ENCODE assay signal across 8 mouse cellular contexts in genomic region chr8:104443125-104443679, GRCm38 (mm10). TPM values are rescaled to one million over a fixed set of nuclear protein-coding genes. Genes with fewer than 3 reads are reported as not detected.
DNase-seq lines count a peak whose midpoint lies in the region; ATAC-seq and TF ChIP-seq lines count a peak whose summit lies in the region.

No protein-coding gene starts in this region.

- ATAC-seq in heart, embryonic 11.5 days (replicated peaks; ENCODE audit: insufficient number of reproducible peaks, low FRiP score, low TSS enrichment), result no peak
- no peak for ATAC-seq in G1E (ENCODE audit: extremely low read depth, insufficient number of reproducible peaks, low FRiP score, poor library complexity, severe bottlenecking)
- no peak for ATAC-seq in heart, postnatal 0 days (ENCODE audit: insufficient read depth, low read depth)
- ATAC-seq in midbrain, embryonic 11.5 days (ENCODE audit: low FRiP score), result peak; percentile 51; the same call in 1 of the 2 replicates

- peak overlapping the region; percentile 83 for H3K4me2 ChIP-seq in heart, embryonic 11.5 days
- H3K4me2 ChIP-seq in heart, postnatal 0 days (ENCODE audit: low read depth, low read length), result peak overlapping the region; percentile 82
- H3K4me2 ChIP-seq in midbrain, embryonic 11.5 days, result no peak overlapping the region; the same call in 1 of the 2 replicates

- H3K27ac ChIP-seq in heart, embryonic 11.5 days (ENCODE audit: low read depth, low read length), result 0 out of 2 replicates have a peak overlapping the region, but pooled peaks have one; percentile 86
- H3K27ac ChIP-seq in heart, postnatal 0 days (ENCODE audit: low read depth), result peak overlapping the region; percentile 93; the same call in 1 of the 2 replicates
- H3K27ac ChIP-seq in midbrain, embryonic 11.5 days (ENCODE audit: low read depth, low read length), result no peak overlapping the region

- H3K4me3 ChIP-seq in heart, embryonic 11.5 days (ENCODE audit: low read depth, low read length), result peak overlapping the region; percentile 94
- H3K4me3 ChIP-seq in G1E (ENCODE audit: low read depth, low read length), result peak overlapping the region; percentile 99
- peak overlapping the region; percentile 71 for H3K4me3 ChIP-seq in heart, postnatal 0 days (ENCODE audit: low read depth, low read length)
- peak overlapping the region; percentile 95 for H3K4me3 ChIP-seq in midbrain, embryonic 11.5 days (ENCODE audit: low read depth, low read length)

- TF ChIP-seq EP300 in heart, postnatal 0 days (IDR thresholded peaks at IDR 0.05; ENCODE audit: low read depth), result no peak

- intact Hi-C loops in heart, postnatal 36 days (cut with DNase I), result loop anchor here (2.0 to 5.0 kb wide), 4 partner anchors 36 to 191 kb away; partner anchors contain the start of genes Car7, Cklf and Nae1

- peaks cover 16% of the 10 kb centered on the region for H3K36me3 ChIP-seq in heart, embryonic 11.5 days (ENCODE audit: control insufficient read depth, insufficient read depth, low read length)
- peaks cover 33% of the 10 kb centered on the region for H3K36me3 ChIP-seq in G1E (replicated peaks)
- H3K36me3 ChIP-seq in heart, postnatal 0 days (replicated peaks; ENCODE audit: control insufficient read depth, insufficient read depth, low read length), result peaks cover 24% of the 10 kb centered on the region
- H3K36me3 ChIP-seq in midbrain, embryonic 11.5 days (ENCODE audit: control insufficient read depth, insufficient read depth, low read length), result peaks cover 5% of the 10 kb centered on the region; the same call in 1 of the 2 replicates

- H3K9me3 ChIP-seq in heart, embryonic 11.5 days (replicated peaks; ENCODE audit: control insufficient read depth, low read length), result no peaks in the 10 kb centered on the region
- no peaks in the 10 kb centered on the region for H3K9me3 ChIP-seq in G1E (replicated peaks)
- no peaks in the 10 kb centered on the region for H3K9me3 ChIP-seq in heart, postnatal 0 days (replicated peaks; ENCODE audit: control insufficient read depth, low read length)
- H3K9me3 ChIP-seq in midbrain, embryonic 11.5 days (ENCODE audit: control insufficient read depth, low read length), result no peaks in the 10 kb centered on the region

- no peak for DNase-seq in heart, postnatal 36 days
- no peak for DNase-seq in G1E (ENCODE audit: low spot score)
- DNase-seq in heart, postnatal 0 days (ENCODE audit: low spot score), result no peak
- no peak for DNase-seq in midbrain, embryonic 11.5 days (ENCODE audit: low spot score, missing footprints)
- DNase-seq in urinary bladder, adult 2 months (ENCODE audit: low spot score), result no peak
- DNase-seq in cerebellum, adult 8-10 months, result no peak
- no peak for DNase-seq in lung, postnatal 10 days

- H3K4me1 ChIP-seq in heart, embryonic 11.5 days (ENCODE audit: control insufficient read depth, insufficient read depth, low read length), result peaks cover 11% of the 10 kb centered on the region
- peaks cover 28% of the 10 kb centered on the region for H3K4me1 ChIP-seq in G1E (ENCODE audit: insufficient read depth, low read depth, low read length)
- peaks cover 12% of the 10 kb centered on the region for H3K4me1 ChIP-seq in heart, postnatal 0 days (ENCODE audit: control insufficient read depth, insufficient read depth)
- peaks cover 12% of the 10 kb centered on the region for H3K4me1 ChIP-seq in midbrain, embryonic 11.5 days (ENCODE audit: control insufficient read depth, insufficient read depth, low read length)

- no peak for TF ChIP-seq CTCF in G1E (IDR thresholded peaks at IDR 0.05; ENCODE audit: low read depth, low read length)
- no peak for TF ChIP-seq CTCF in heart, postnatal 0 days (IDR thresholded peaks at IDR 0.05; ENCODE audit: low read depth)

- no peak overlapping the region for H3K9ac ChIP-seq in heart, embryonic 11.5 days (ENCODE audit: low read depth, low read length)
- peak overlapping the region; percentile 84 for H3K9ac ChIP-seq in heart, postnatal 0 days (replicated peaks; ENCODE audit: low read depth, low read length)
- peak overlapping the region; percentile 98; the same call in 1 of the 2 replicates for H3K9ac ChIP-seq in midbrain, embryonic 11.5 days (ENCODE audit: low read length)

- 56% methylated on average over 7 of the region's 7 CpGs for WGBS in heart, embryonic 11.5 days (ENCODE audit: insufficient replicate concordance)
- 58% methylated on average over 7 of the region's 7 CpGs for WGBS in heart, postnatal 0 days
- WGBS in midbrain, embryonic 11.5 days, result 62% methylated on average over 7 of the region's 7 CpGs

- no peaks in the 10 kb centered on the region for H3K27me3 ChIP-seq in heart, embryonic 11.5 days (ENCODE audit: control insufficient read depth, insufficient read depth, low read length)
- peaks cover 8% of the 10 kb centered on the region; the same call in 1 of the 2 replicates for H3K27me3 ChIP-seq in G1E (ENCODE audit: insufficient read depth, low read length)
- no peaks in the 10 kb centered on the region for H3K27me3 ChIP-seq in heart, postnatal 0 days (ENCODE audit: control insufficient read depth, insufficient read depth, low read length)
- no peaks in the 10 kb centered on the region for H3K27me3 ChIP-seq in midbrain, embryonic 11.5 days (ENCODE audit: control insufficient read depth, insufficient read depth, low read length)

RNA-seq across cellular contexts. Expression of gene Dync1li2, which starts 0.4 kb away (rescaled TPM):
- 43.0 and 52.9 TPM in 2 replicates for polyA plus RNA-seq in heart, embryonic 11.5 days (2014; fragmentation: Nextera tagmentation; extraction: Ambion mirVana)
- total RNA-seq in heart, postnatal 36 days (2021), result 100 to 1,000 TPM; 104 to 112 TPM
- total RNA-seq in G1E (2014; fragmentation: Nextera tagmentation), result 28.9 and 32.1 TPM in 2 replicates
- 43.6 and 52.5 TPM in 2 replicates for total RNA-seq in G1E (2017)
- 13.9 and 14.8 TPM in 2 replicates for polyA plus RNA-seq in G1E (2012)
- total RNA-seq in heart, postnatal 0 days (2014; rRNA removed; ENCODE audit: low replicate concordance), result 11.0 and 20.2 TPM in 2 replicates
- polyA plus RNA-seq in heart, postnatal 0 days (2015; fragmentation: Nextera tagmentation; extraction: Ambion mirVana), result 36.5 and 38.8 TPM in 2 replicates
- 87.6 and 98.2 TPM in 2 replicates for polyA plus RNA-seq in midbrain, embryonic 11.5 days (2014; fragmentation: Nextera tagmentation; extraction: Ambion mirVana)
- 79.6 and 85.8 TPM in 2 replicates for polyA plus RNA-seq in urinary bladder, adult 2 months (2012; rRNA removed)

RNA-seq across cellular contexts. Expression of gene Cmtm4, which starts 47.6 kb away (rescaled TPM):
- polyA plus RNA-seq in heart, embryonic 11.5 days (2014; fragmentation: Nextera tagmentation; extraction: Ambion mirVana), result 1.9 and 2.2 TPM in 2 replicates
- 10 to 100 TPM; 11.0 to 12.0 TPM for total RNA-seq in heart, postnatal 36 days (2021)
- total RNA-seq in G1E (2014; fragmentation: Nextera tagmentation), result not detected in 2 replicates
- total RNA-seq in G1E (2017), result under 0.01 and 0.05 TPM in 2 replicates
- polyA plus RNA-seq in G1E (2012), result not detected in 2 replicates
- total RNA-seq in heart, postnatal 0 days (2014; rRNA removed; ENCODE audit: low replicate concordance), result 10.2 and 13.4 TPM in 2 replicates
- 1.2 TPM in 2 replicates for polyA plus RNA-seq in heart, postnatal 0 days (2015; fragmentation: Nextera tagmentation; extraction: Ambion mirVana)
- polyA plus RNA-seq in midbrain, embryonic 11.5 days (2014; fragmentation: Nextera tagmentation; extraction: Ambion mirVana), result 2.2 and 2.6 TPM in 2 replicates
- polyA plus RNA-seq in urinary bladder, adult 2 months (2012; rRNA removed), result 31.4 and 32.1 TPM in 2 replicates
